Mouse (Mus musculus): Measurements from ENCODE around the gene Aco2. TPM values are rescaled to one million over a fixed set of nuclear protein-coding genes. Genes with fewer than 3 reads are reported as not detected.
A peak's percentile ranks its signal among the peaks of the same experiment; 100 is the strongest.

Aco2 gene
- total and polyA plus RNA-seq, 3 experiments: 1,810 to 2,215 (median 2,076) TPM

DNA sequence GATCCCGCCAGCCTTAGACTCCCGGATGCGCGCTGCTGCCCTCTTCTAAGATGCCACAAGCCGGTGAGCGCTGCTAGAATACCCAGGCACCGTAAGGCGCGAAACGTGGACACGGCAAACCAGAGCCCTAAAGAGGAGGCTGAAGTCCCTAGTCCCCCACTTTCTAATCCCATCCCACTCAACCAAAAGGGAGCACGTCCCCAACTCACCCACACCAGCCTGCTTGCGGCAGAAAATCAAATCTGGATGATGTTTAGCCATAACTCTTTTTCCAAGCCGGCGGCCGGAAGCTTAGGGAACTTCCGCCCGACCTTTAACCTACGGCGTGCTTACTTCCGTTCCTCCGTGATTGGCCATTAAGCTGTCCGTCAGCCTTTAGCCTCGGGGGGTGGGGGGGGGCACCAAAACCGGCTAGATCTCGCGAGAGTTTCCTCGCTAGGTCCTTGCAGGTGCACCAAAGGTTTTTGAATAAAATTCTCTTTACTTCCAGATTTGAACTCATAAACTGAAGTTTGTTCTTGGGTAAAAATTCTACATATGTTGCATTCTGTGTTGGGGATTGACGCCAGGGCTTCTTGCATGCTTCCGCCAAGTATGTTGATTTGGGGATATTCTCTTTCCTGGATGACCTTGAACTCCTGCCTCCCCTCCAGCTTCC lies 376 bp upstream of the Aco2 start, which contains the start of gene Phf5a:
Gene Phf5a (minus strand): TSS at position 308 of the 658 bp plus-strand sequence.
- H3K4me3 ChIP-seq: peak within 1 kb of the TSS; percentile 98
- TF ChIP-seq CTCF (IDR thresholded peaks at IDR 0.05) (no peak), EP300 (IDR thresholded peaks at IDR 0.05; ENCODE audit: insufficient read depth, low read depth, low read length) (no peak), POLR2A (IDR thresholded peaks at IDR 0.05; ENCODE audit: insufficient read depth, low read depth, low read length) (peak; percentile 65; the same call in 1 of the 2 replicates)
- intact Hi-C loops (cut with DNase I): loop anchor here (2.0 to 5.0 kb wide), 3 partner anchors 13 to 53 kb away; partner anchors contain the start of gene Tob2
- no peaks in the 10 kb centered on the region for H3K27me3 ChIP-seq (ENCODE audit: control insufficient read depth, insufficient read depth, low read length)
- peaks cover 5% of the 10 kb centered on the region; the same call in 1 of the 2 replicates for H3K4me1 ChIP-seq (ENCODE audit: control insufficient read depth, insufficient read depth, low read length)
- DNase-seq: peak; percentile 88
- peak within 1 kb of the TSS; percentile 98 for H3K9ac ChIP-seq (ENCODE audit: low read depth, low read length)
- peak within 1 kb of the TSS; percentile 100 for H3K27ac ChIP-seq
- under 1% methylated on average over 30 of the region's 30 CpGs for WGBS
- H3K36me3 ChIP-seq (ENCODE audit: control insufficient read depth, insufficient read depth, low read length): peaks cover 10% of the 10 kb centered on the region
- peaks cover 5% of the 10 kb centered on the region for H3K79me2 ChIP-seq (replicated peaks; ENCODE audit: control insufficient read depth, insufficient read depth, low read length)

DNA sequence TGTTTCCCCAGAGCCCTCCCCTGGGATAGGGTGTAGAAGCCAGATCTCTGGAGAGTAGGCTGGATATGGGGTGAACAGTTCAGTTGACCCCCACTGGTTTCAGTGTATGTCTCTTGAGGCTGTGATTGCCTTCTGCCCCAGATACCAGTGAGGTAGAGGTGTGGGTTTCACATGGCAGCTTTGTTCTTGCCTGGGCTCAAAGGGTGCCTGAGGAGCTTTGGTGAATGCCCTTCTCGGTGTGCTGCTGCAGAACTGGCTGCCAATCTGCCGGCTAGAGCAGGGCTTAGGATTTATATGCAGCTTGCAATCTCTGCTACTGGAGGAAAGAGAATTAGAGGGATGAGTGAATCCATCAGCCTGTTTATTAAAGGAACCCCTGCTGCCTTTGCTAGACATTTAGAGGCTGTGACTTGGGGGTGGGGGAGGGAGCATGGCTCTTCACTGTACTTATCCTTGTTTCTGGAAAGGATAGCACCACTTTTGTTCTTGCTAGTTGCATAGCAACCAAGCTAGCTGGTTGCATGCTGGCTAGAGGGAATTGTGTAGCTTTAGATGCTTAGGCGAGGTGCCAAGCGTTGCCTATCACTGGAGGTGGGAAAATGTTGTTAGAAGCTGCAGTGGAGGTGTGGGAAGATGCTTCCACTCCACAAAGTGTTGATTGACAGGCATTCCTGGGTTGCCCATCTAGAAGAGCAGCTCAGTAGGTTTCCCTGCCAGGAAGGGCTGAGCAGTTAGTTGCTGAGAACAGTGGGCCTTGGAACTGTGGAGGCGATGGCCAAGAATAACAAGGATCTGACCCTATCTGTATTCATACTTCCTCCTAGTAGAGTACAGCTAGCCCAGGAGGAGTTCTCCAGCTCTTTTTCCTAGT lies 7.7 kb downstream of the Aco2 start:
- peak overlapping the region; percentile 36 for H3K27ac ChIP-seq
- H3K4me3 ChIP-seq: no peak overlapping the region
- no peaks in the 10 kb centered on the region for H3K27me3 ChIP-seq (ENCODE audit: control insufficient read depth, insufficient read depth, low read length)
- no peak for DNase-seq
- H3K79me2 ChIP-seq (replicated peaks; ENCODE audit: control insufficient read depth, insufficient read depth, low read length): peaks cover 24% of the 10 kb centered on the region
- WGBS: 11% methylated on average over 5 of the region's 5 CpGs
- peak overlapping the region; percentile 10; the same call in 1 of the 2 replicates for H3K9ac ChIP-seq (ENCODE audit: low read depth, low read length)
- intact Hi-C loops (cut with DNase I): no loop called here
- peaks cover 39% of the 10 kb centered on the region for H3K36me3 ChIP-seq (ENCODE audit: control insufficient read depth, insufficient read depth, low read length)
- peaks cover 23% of the 10 kb centered on the region for H3K4me1 ChIP-seq (ENCODE audit: control insufficient read depth, insufficient read depth, low read length)
- TF ChIP-seq CTCF (IDR thresholded peaks at IDR 0.05) (no peak), POLR2A (IDR thresholded peaks at IDR 0.05; ENCODE audit: insufficient read depth, low read depth, low read length) (no peak), EP300 (IDR thresholded peaks at IDR 0.05; ENCODE audit: insufficient read depth, low read depth, low read length) (no peak)

DNA sequence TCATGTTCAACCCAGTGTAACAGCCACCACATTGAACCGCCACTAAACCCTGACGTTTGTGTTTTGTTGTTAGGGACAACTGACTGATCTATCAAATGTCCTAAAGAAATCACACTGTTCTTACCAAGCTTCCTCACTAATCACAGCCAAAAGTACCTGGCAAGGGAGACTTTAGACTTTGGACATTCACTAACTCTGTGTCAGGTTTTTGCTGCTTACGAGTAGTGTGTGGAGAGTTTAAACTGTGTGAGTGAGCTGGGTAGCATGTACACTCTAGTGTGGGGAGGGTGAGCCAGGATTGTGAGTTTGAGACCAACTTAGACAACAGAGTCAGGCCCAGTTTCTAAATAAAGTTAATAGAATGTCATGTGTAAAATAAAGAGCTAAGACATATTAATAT lies 10.2 kb downstream of the Aco2 start:
- no peak overlapping the region for H3K27ac ChIP-seq

DNA sequence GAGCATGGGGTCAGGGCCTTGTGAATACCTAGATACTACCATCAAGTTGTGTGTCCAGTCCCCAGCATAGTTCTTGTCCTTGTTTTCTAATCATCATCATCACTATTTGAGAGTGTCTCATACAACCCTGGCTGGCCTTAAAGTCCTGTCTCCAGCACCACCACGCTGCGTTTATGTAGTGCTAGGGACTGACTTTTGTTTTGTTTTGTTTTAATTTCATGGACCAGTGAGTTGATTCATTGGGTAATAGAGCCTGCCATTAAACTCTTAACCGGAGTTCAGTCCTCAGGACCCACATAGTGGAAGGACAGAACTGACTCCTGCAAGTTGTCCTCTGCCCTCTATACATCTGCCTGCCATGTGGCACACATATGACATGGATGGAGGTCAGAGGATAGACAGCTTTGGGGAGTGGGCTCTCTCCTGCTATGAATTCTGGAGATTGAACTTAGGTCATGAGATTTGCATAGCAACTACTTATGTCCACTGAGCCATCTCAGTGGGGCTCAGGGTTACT lies 13.4 kb downstream of the Aco2 start:
- intact Hi-C loops (cut with DNase I): no loop called here
- Histone ChIP-seq H3K4me1 (ENCODE audit: control insufficient read depth, insufficient read depth, low read length) (peaks cover 20% of the 10 kb centered on the region), H3K9ac (ENCODE audit: low read depth, low read length) (0 out of 2 replicates have a peak overlapping the region, but pooled peaks have one; percentile 18), H3K79me2 (replicated peaks; ENCODE audit: control insufficient read depth, insufficient read depth, low read length) (peaks cover 22% of the 10 kb centered on the region), H3K4me3 (no peak overlapping the region), H3K27me3 (ENCODE audit: control insufficient read depth, insufficient read depth, low read length) (no peaks in the 10 kb centered on the region), H3K27ac (peak overlapping the region; percentile 0; the same call in 1 of the 2 replicates), H3K36me3 (ENCODE audit: control insufficient read depth, insufficient read depth, low read length) (peaks cover 47% of the 10 kb centered on the region)
- no peak for TF ChIP-seq EP300 (IDR thresholded peaks at IDR 0.05; ENCODE audit: insufficient read depth, low read depth, low read length)
- TF ChIP-seq CTCF (IDR thresholded peaks at IDR 0.05): no peak
- no peak for TF ChIP-seq POLR2A (IDR thresholded peaks at IDR 0.05; ENCODE audit: insufficient read depth, low read depth, low read length)
- no peak for DNase-seq
- WGBS: 69% methylated on average over 3 of the region's 3 CpGs

More for the DNA sequence above, 10.2 kb downstream of the Aco2 start:
- no peak overlapping the region for H3K4me3 ChIP-seq
- peaks cover 22% of the 10 kb centered on the region for H3K4me1 ChIP-seq (ENCODE audit: control insufficient read depth, insufficient read depth, low read length)
- DNase-seq: no peak
- peaks cover 24% of the 10 kb centered on the region for H3K79me2 ChIP-seq (replicated peaks; ENCODE audit: control insufficient read depth, insufficient read depth, low read length)
- TF ChIP-seq EP300 (IDR thresholded peaks at IDR 0.05; ENCODE audit: insufficient read depth, low read depth, low read length) (no peak), CTCF (IDR thresholded peaks at IDR 0.05) (no peak), POLR2A (IDR thresholded peaks at IDR 0.05; ENCODE audit: insufficient read depth, low read depth, low read length) (no peak)
- H3K27me3 ChIP-seq (ENCODE audit: control insufficient read depth, insufficient read depth, low read length): no peaks in the 10 kb centered on the region
- no peak overlapping the region for H3K9ac ChIP-seq (ENCODE audit: low read depth, low read length)
- peaks cover 42% of the 10 kb centered on the region for H3K36me3 ChIP-seq (ENCODE audit: control insufficient read depth, insufficient read depth, low read length)
- intact Hi-C loops (cut with DNase I): no loop called here
- 74% methylated on average over 3 of the region's 3 CpGs for WGBS

DNA sequence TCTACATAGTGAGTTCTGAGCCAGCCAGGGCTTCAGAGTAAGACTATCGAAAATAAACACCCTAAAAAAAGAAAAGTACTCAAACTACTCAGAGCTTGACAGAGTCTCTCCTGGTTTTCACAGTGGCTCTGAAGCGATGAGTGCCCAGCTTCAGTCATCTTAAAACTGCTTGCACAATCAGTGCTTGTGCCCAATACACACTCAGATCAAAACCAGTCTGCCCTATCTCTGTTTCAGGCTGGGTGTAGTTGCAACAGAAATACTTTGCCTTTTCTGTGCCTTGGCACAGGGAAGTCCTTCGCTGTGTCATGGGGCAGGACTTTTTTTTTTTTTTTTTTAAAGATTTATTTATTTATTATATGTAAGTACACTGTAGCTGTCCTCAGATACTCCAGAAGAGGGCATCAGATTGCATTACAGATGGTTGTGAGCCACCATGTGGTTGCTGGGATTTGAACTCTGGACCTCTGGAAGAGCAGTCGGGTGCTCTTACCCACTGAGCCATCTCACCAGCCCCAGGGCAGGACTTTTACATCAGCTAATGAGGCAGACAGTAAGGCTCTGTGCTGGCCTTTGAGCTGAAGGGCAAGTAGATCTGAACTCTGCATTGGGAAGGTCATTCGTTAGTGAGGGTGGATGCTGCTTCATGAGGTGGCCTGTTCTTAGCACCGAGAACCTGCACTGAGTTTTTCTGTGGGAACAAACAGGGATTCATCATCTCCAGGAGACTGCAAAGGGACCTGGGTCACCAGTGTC lies 14.9 kb downstream of the Aco2 start:
- 62% methylated on average over 6 of the region's 6 CpGs for WGBS
- no peak overlapping the region for H3K9ac ChIP-seq (ENCODE audit: low read depth, low read length)
- peak overlapping the region; percentile 47 for H3K27ac ChIP-seq
- H3K4me3 ChIP-seq: no peak overlapping the region
- peaks cover 16% of the 10 kb centered on the region for H3K79me2 ChIP-seq (replicated peaks; ENCODE audit: control insufficient read depth, insufficient read depth, low read length)
- H3K36me3 ChIP-seq (ENCODE audit: control insufficient read depth, insufficient read depth, low read length): peaks cover 46% of the 10 kb centered on the region
- TF ChIP-seq POLR2A (IDR thresholded peaks at IDR 0.05; ENCODE audit: insufficient read depth, low read depth, low read length) (no peak), EP300 (IDR thresholded peaks at IDR 0.05; ENCODE audit: insufficient read depth, low read depth, low read length) (0 out of 2 replicates have a peak, but pooled peaks have one; percentile 7), CTCF (IDR thresholded peaks at IDR 0.05) (no peak)
- no peak for DNase-seq
- intact Hi-C loops (cut with DNase I): no loop called here
- H3K4me1 ChIP-seq (ENCODE audit: control insufficient read depth, insufficient read depth, low read length): peaks cover 16% of the 10 kb centered on the region
- no peaks in the 10 kb centered on the region for H3K27me3 ChIP-seq (ENCODE audit: control insufficient read depth, insufficient read depth, low read length)

Data from heart, adult 2 months (tissue).